Comparison of ENCODE assay signal across 16 mouse cellular contexts in the genomic region with DNA sequence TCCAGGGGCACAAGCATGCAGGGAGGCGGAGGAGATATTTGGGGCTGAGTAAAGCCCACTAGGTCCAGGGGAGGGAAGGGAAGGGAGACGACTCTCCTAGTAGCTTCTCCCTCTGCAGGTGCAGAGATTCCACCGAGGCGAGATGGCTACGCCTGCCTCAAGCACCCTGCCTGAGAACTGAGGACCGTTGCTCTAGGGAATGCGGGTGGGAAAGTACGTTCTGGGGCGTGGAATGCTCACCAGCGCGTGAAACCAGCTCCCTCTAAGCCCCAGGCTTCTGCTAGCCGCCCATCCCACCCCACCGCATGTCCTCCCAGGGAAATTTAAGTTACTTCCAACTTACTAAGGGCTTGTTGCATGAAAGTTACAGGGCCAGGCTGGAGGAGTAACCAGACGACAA. TPM values are rescaled to one million over a fixed set of nuclear protein-coding genes. Genes with fewer than 3 reads are reported as not detected.
DNase-seq lines count a peak whose midpoint lies in the region; ATAC-seq and TF ChIP-seq lines count a peak whose summit lies in the region.
"Had no signal": no experiment of that assay in that cellular context is flagged by ENCODE, and none has a peak within 500 bp of the region (broad histone marks: within the 10 kb centered on the region; RNA-seq: fewer than 3 reads in every experiment).

No protein-coding gene starts in this region.

- H3K4me2 ChIP-seq in heart, embryonic 11.5 days, result peak overlapping the region; percentile 98
- peak overlapping the region; percentile 100 for H3K4me2 ChIP-seq in lung, embryonic 14.5 days
- H3K4me2 ChIP-seq in kidney, postnatal 0 days (ENCODE audit: low read length), result peak overlapping the region; percentile 94

- intact Hi-C loops in heart, postnatal 10 days (cut with DNase I), result no loop called here

- DNase-seq in heart, postnatal 10 days, result no peak
- DNase-seq in lung, embryonic 14.5 days, result no peak
- no peak for DNase-seq in lung, postnatal 10 days
- DNase-seq in ES-E14 (ENCODE audit: low read depth, low spot score), result no peak
- no peak for DNase-seq in kidney, postnatal 0 days (ENCODE audit: low spot score)
- no peak for DNase-seq in frontal cortex, postnatal 36 days (ENCODE audit: low spot score in 2 of 2)
- DNase-seq: cerebellum, adult 18-20 months; layer of hippocampus, postnatal 36 days; lung, postnatal 14 days; right cerebral cortex, postnatal 14 days; thymus, postnatal 14 days had no signal

- no peaks in the 10 kb centered on the region for H3K36me3 ChIP-seq in heart, embryonic 11.5 days (ENCODE audit: control insufficient read depth, insufficient read depth, low read length)
- no peaks in the 10 kb centered on the region for H3K36me3 ChIP-seq in lung, embryonic 14.5 days (ENCODE audit: insufficient read depth)
- no peaks in the 10 kb centered on the region for H3K36me3 ChIP-seq in ES-E14 (ENCODE audit: control insufficient read depth, insufficient read depth, low read length, poor library complexity, severe bottlenecking)
- no peaks in the 10 kb centered on the region for H3K36me3 ChIP-seq in kidney, postnatal 0 days (ENCODE audit: insufficient read depth, low read length)
- H3K36me3 ChIP-seq: midbrain, embryonic 15.5 days; neural tube, embryonic 12.5 days had no signal

- TF ChIP-seq CTCF in lung, embryonic 14.5 days (IDR thresholded peaks at IDR 0.05; ENCODE audit: low read depth), result no peak
- no peak for TF ChIP-seq CTCF in kidney, postnatal 0 days (IDR thresholded peaks at IDR 0.05; ENCODE audit: low read depth)

- in situ Hi-C loops in ES-E14 (cut with MboI; ENCODE audit: low sequenced_read_pairs in 2 of 2, unreplicated experiment in 2 of 2), result loop anchor here in 1 of 2 experiments (25.0 kb wide), 1 partner anchor 908 kb away; a partner anchor contains a TSS

- H3K27ac ChIP-seq in heart, embryonic 11.5 days (ENCODE audit: low read depth, low read length), result no peak overlapping the region
- no peak overlapping the region for H3K27ac ChIP-seq in lung, embryonic 14.5 days (ENCODE audit: low read depth)
- H3K27ac ChIP-seq in ES-E14 (ENCODE audit: insufficient read depth, low read depth, low read length, poor library complexity, severe bottlenecking), result no peak overlapping the region
- H3K27ac ChIP-seq in kidney, postnatal 0 days, result peak overlapping the region; percentile 85; the same call in 1 of the 2 replicates
- H3K27ac ChIP-seq: midbrain, embryonic 15.5 days; neural tube, embryonic 12.5 days had no signal

- H3K4me3 ChIP-seq in heart, embryonic 11.5 days (ENCODE audit: low read depth, low read length), result no peak overlapping the region
- H3K4me3 ChIP-seq in lung, embryonic 14.5 days (ENCODE audit: low read depth, low read length), result peak overlapping the region; percentile 62; the same call in 1 of the 2 replicates
- peak overlapping the region; percentile 75 to 76; a peak in 2 of 4 replicates for H3K4me3 ChIP-seq in ES-E14 (ENCODE audit: insufficient read depth in 1 of 2, low read depth in 1 of 2, low read length in 2 of 2, poor library complexity in 1 of 2, severe bottlenecking in 1 of 2)
- peak overlapping the region; percentile 65; the same call in 1 of the 2 replicates for H3K4me3 ChIP-seq in kidney, postnatal 0 days (replicated peaks; ENCODE audit: low read depth, low read length)

- no peak overlapping the region for H3K9ac ChIP-seq in heart, embryonic 11.5 days (ENCODE audit: low read depth, low read length)
- no peak overlapping the region for H3K9ac ChIP-seq in lung, embryonic 14.5 days
- no peak overlapping the region for H3K9ac ChIP-seq in ES-E14 (ENCODE audit: insufficient read depth, low read depth, low read length, poor library complexity, severe bottlenecking)
- 0 out of 2 replicates have a peak overlapping the region, but pooled peaks have one; percentile 33 for H3K9ac ChIP-seq in kidney, postnatal 0 days (ENCODE audit: low read depth, low read length)
- H3K9ac ChIP-seq: midbrain, embryonic 15.5 days; neural tube, embryonic 12.5 days had no signal

- H3K4me1 ChIP-seq in heart, embryonic 11.5 days (ENCODE audit: control insufficient read depth, insufficient read depth, low read length), result peaks cover 19% of the 10 kb centered on the region
- H3K4me1 ChIP-seq in lung, embryonic 14.5 days (ENCODE audit: insufficient read depth), result peaks cover 3% of the 10 kb centered on the region; the same call in 1 of the 2 replicates
- peaks cover 2 to 10% of the 10 kb centered on the region in 2 experiments; a peak in 2 of 4 replicates for H3K4me1 ChIP-seq in ES-E14 (ENCODE audit: control insufficient read depth in 2 of 2, insufficient read depth in 2 of 2, low read length in 2 of 2, poor library complexity in 1 of 2)
- peaks cover 12% of the 10 kb centered on the region; the same call in 1 of the 2 replicates for H3K4me1 ChIP-seq in kidney, postnatal 0 days (replicated peaks; ENCODE audit: insufficient read depth, low read length)

- WGBS in heart, embryonic 11.5 days (ENCODE audit: insufficient replicate concordance), result 7% methylated on average over 14 of the region's 14 CpGs
- WGBS in lung, embryonic 14.5 days, result 7% methylated on average over 14 of the region's 14 CpGs
- 15% methylated on average over 14 of the region's 14 CpGs for WGBS in kidney, postnatal 0 days

- ATAC-seq in heart, embryonic 11.5 days (replicated peaks; ENCODE audit: insufficient number of reproducible peaks, low FRiP score, low TSS enrichment), result no peak
- ATAC-seq in lung, embryonic 14.5 days (ENCODE audit: insufficient read depth), result no peak
- no peak for ATAC-seq in kidney, postnatal 0 days (replicated peaks; ENCODE audit: low FRiP score, low read depth)
- no peak for ATAC-seq in megakaryocyte progenitor cell, adult 5-6 weeks (replicated peaks; ENCODE audit: poor library complexity)
- ATAC-seq: inflammation-experienced regulatory T-cells, adult 6 months; midbrain, embryonic 15.5 days had no signal

- peaks cover 31% of the 10 kb centered on the region for H3K27me3 ChIP-seq in heart, embryonic 11.5 days (ENCODE audit: control insufficient read depth, insufficient read depth, low read length)
- H3K27me3 ChIP-seq in lung, embryonic 14.5 days (ENCODE audit: insufficient read depth, low read length), result peaks cover 39% of the 10 kb centered on the region
- H3K27me3 ChIP-seq in kidney, postnatal 0 days (ENCODE audit: insufficient read depth, low read length), result no peaks in the 10 kb centered on the region

- no peaks in the 10 kb centered on the region for H3K9me3 ChIP-seq in heart, embryonic 11.5 days (replicated peaks; ENCODE audit: control insufficient read depth, low read length)
- H3K9me3 ChIP-seq in lung, embryonic 14.5 days (ENCODE audit: low read depth, low read length), result no peaks in the 10 kb centered on the region
- no peaks in the 10 kb centered on the region for H3K9me3 ChIP-seq in ES-E14 (ENCODE audit: control insufficient read depth, insufficient read depth, low read depth, low read length)
- H3K9me3 ChIP-seq in kidney, postnatal 0 days (replicated peaks; ENCODE audit: low read length), result no peaks in the 10 kb centered on the region
- H3K9me3 ChIP-seq: midbrain, embryonic 15.5 days; neural tube, embryonic 12.5 days had no signal

TF ChIP-seq in ES-E14, 5 proteins besides CTCF, POLR2A, EP300 and RAD21:
- TF ChIP-seq CHD2 (IDR thresholded peaks at IDR 0.05; ENCODE audit: low read depth, low read length) (no peak), HCFC1 (IDR thresholded peaks at IDR 0.05; ENCODE audit: borderline replicate concordance, insufficient read depth, low read length) (no peak), MAFK (IDR thresholded peaks at IDR 0.05; ENCODE audit: insufficient read depth, low read depth, low read length) (no peak), ZC3H11A (IDR thresholded peaks at IDR 0.05; ENCODE audit: borderline replicate concordance, low read depth, low read length) (no peak), ZNF384 (IDR thresholded peaks at IDR 0.05; ENCODE audit: low read depth, low read length) (no peak)
TF ChIP-seq in ES-E14: peak in this region for 0.

RNA-seq across cellular contexts. Expression of a gene that starts 1.1 kb away (rescaled TPM):
- polyA plus RNA-seq in heart, embryonic 11.5 days (2014; fragmentation: Nextera tagmentation; extraction: Ambion mirVana), result 20.9 and 25.4 TPM in 2 replicates
- 10 to 100 TPM; 28.6 to 30.4 TPM for total RNA-seq in heart, postnatal 10 days (2021)
- 12.8 and 12.9 TPM in 2 replicates for polyA plus RNA-seq in lung, embryonic 14.5 days (2014; fragmentation: Nextera tagmentation; extraction: Ambion mirVana)
- total RNA-seq in ES-E14 (2012; rRNA removed), result 0.74 and 2.2 TPM in 2 replicates
- polyA plus RNA-seq in kidney, postnatal 0 days (2015; fragmentation: Nextera tagmentation; extraction: Ambion mirVana), result 44.3 and 48.0 TPM in 2 replicates
- 1.3 and 2.2 TPM in 2 replicates for total RNA-seq in megakaryocyte progenitor cell, adult 5-6 weeks (2015)
- 3.7 and 5.2 TPM in 2 replicates for total RNA-seq in megakaryocyte progenitor cell, adult 5-6 weeks (2017)

RNA-seq across cellular contexts. Expression of a gene that starts 17.7 kb away (rescaled TPM):
- 72.0 and 75.8 TPM in 2 replicates for polyA plus RNA-seq in heart, embryonic 11.5 days (2014; fragmentation: Nextera tagmentation; extraction: Ambion mirVana)
- 10 to 100 TPM; 40.2 to 41.7 TPM for total RNA-seq in heart, postnatal 10 days (2021)
- 119 and 131 TPM in 2 replicates for polyA plus RNA-seq in lung, embryonic 14.5 days (2014; fragmentation: Nextera tagmentation; extraction: Ambion mirVana)
- total RNA-seq in ES-E14 (2012; rRNA removed), result 42.7 and 55.2 TPM in 2 replicates
- polyA plus RNA-seq in kidney, postnatal 0 days (2015; fragmentation: Nextera tagmentation; extraction: Ambion mirVana), result 111 and 115 TPM in 2 replicates
- 59.8 and 65.7 TPM in 2 replicates for total RNA-seq in megakaryocyte progenitor cell, adult 5-6 weeks (2015)
- 70.6 and 72.5 TPM in 2 replicates for total RNA-seq in megakaryocyte progenitor cell, adult 5-6 weeks (2017)
